Mouse (Mus musculus): ENCODE data around the gene Marcks.
A peak's percentile ranks its signal among the peaks of the same experiment; 100 is the strongest.

The Marcks gene

DNA sequence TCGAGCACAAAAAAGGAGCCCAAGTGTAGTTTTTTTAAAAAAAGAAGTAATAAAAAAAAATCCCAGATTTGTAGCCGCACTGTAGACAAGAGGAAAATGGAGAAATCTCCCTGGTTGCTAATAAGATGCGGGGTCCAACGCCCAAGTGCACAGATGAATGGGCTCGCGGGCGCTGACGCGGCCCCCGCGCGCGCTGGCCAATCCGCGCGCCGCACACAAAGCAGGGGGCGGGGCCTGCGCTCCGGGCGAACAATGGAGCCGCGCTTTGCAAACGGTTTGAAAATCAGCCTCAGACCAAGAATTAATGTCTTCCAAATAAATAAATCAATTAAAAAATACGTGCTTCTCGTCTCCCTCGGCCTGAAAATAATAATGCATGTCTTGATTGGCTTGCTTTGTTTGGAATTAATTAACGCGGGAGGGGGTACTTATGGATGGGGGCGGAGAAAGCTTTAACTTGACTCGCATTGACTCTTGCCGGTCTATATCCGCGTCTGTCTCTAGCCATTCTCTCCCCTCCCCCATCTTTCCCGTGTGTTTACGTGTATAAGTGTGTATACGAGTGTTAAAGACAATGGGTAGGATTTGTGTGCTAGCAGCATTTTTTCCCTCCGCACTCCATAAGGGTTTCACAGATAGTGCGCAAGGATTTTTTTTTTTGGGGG lies at the start of gene Marcks:
TSS of gene Marcks (minus strand) at position 143 of the 665 bp plus-strand sequence.
- peak; percentile 88 for DNase-seq (ENCODE audit: low spot score)

DNA sequence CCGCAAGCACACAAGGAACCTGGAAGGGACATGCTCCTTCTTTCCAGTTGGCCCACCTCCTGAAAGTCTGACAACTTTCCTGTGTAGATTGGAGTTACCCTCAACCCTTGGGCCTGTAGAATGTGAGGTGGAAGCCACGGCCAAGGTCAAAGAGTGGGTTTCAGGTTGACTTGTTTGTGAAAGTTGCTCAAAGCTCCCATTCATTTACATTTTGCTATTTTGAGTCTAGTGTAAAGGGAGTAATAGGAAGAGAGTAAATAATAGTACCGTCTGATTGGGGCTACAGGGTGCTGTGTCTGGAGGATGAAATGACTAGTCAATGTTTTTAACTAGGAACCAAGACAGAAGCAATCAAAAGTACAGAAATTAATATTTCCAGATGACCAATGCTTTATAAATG lies 38.4 kb upstream of the Marcks start:
- DNase-seq (ENCODE audit: low spot score): no peak

DNA sequence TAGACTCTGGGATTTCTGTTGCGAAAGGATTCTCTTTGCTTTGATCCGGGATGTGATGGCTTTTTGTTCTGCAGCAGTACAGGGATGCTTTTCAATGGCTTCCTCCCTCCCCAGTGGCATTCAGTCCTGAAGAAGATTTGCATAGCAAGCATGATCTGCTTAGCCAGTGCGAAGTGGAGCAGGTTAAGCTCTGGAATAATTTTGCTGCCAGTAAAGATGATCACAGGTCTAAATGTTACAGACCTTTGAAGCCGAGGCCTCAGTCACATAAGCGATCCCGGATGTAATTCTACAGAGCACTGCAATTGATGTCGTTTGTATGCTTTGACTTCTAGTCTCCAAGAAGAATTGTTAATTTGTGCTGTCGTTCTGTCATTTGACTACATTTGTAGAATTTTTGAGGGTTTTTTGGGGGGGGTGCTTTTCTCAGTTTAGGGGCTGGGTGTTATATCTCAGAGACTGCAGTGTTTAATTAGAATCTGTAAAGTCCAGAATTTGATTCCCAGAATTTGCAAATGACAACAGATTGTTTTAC lies 33.8 kb upstream of the Marcks start:
- no peak for DNase-seq (ENCODE audit: low spot score)

DNA sequence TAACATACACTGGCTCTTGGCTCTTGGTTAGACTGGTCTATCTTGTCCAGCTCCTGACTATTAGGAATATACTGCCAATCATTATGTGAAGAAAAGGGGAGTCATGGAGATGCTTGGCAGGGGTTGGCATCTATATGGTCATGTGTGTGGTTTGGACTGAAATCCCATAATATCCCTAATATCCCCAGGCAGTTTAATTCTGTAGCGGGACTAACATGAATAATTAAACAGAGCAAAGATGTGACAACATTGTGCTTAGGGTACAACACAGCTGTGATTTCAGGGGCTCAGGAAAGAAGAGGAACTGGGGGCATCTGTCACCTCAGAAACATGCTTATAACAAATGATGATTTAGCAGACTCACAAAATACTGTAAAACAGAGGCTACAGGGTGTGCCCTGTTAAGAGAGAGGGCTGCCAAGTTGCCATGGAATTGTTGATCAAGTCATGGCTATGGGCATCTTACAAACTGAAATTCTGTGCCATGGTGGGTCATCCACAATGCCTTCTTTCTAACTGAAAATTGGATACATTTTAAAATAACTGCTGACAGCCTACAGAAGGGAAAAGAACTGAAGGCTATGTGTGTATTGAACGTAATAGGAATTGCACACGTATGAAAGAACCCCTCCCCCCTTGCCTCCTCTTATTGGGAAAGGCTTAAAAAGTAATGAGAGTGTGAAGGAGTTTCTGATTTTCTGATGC lies 33.1 kb upstream of the Marcks start:
- no peak for DNase-seq (ENCODE audit: low spot score)

DNA sequence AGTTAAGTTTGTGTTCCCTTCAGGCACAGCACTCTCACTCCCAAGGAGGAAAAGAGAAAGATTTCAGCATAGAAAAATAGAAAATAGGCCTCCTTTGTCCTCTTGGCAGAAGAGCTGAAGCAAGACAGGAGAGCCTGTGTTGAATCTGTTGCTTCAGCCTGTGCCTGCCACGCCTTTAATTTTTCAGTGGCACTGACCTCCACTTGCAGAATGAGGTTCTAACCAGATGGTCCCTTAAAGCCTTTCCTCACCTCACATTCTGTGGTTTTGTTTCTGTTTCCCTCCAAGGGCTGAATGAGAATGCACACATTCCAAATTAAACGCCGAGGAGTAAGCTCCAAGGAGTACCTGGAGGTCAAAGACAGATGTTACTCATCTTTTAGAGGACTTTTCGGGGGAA lies 32.2 kb upstream of the Marcks start:
- no peak for DNase-seq (ENCODE audit: low spot score)

DNA sequence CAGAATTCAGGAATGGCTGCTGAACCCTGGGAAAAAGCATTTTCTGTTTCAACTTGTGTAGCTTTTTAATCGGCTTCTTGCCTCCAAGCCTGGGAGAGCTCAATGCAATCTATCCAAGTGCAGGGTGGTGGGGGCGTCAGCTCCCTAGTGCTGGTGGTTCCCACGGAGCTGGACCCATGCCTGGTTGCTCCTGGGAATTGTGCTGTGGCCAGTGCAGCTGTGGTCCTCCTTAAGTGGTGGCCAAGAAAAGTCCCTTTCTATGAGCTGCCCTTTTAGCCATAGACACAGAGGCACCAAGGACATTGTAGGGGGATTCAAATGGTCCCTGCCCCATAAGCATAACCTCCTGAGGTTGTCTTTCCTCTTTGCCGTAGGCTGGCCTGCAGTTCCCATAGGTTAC lies 31.7 kb upstream of the Marcks start:
- DNase-seq (ENCODE audit: low spot score): no peak

DNA sequence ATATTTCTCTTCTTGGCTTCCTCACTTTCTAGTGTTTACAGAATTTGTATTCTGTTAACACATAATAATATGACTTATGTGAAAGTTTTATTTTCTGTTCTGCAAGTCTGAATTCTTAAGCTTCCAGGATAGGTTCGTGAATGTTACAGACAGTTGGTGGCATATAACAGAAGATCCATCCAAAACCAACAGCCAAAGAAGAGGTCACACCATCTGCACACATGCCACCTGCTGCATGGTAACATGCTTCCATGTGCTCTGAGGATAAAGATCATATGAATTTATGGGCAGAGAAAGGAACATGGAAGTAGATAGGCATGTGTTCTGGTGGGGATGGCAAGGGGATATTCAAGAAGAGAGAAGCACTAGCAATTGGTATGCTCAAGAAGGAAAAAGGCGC lies 28.8 kb upstream of the Marcks start:
- DNase-seq (ENCODE audit: low spot score): no peak

DNA sequence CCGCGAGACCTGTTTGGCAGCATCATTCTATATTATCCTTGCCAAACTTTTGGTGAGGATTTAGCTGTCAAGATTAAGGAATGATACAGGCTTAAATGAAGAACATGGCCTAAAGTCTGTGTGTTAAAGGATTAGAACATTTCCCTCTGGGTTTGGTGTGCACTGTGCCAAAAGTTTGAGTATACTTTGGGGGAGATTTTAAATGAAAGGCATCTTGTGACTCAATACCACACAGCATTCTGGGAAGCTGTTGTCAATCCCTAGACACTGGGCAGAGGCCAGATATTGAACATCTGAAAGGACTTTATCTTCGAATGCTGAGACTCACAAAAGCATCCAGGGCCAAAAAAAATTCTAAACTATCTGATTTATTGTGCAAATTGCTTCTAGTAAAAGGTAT lies 21.0 kb upstream of the Marcks start:
- DNase-seq (ENCODE audit: low spot score): no peak

DNA sequence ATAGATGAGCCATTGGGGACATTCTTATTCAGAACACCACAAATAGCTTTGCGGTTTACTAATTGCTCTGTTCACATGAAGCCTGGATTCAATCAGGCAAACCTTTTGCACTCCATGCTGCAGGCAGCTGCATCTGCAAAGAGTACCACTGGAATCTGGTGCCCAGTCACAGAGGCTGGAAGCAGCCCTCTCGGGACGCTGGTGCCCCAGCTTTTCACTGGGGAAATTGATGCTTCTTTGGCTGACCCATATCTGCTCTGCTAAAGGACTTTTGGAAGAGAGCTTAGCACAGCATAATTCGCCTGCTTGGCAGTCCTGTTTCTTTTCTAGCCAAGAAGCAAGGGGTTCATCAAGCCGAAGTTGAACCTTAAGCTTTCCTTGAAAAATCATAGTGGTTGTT lies 18.4 kb upstream of the Marcks start:
- DNase-seq (ENCODE audit: low spot score): no peak

DNA sequence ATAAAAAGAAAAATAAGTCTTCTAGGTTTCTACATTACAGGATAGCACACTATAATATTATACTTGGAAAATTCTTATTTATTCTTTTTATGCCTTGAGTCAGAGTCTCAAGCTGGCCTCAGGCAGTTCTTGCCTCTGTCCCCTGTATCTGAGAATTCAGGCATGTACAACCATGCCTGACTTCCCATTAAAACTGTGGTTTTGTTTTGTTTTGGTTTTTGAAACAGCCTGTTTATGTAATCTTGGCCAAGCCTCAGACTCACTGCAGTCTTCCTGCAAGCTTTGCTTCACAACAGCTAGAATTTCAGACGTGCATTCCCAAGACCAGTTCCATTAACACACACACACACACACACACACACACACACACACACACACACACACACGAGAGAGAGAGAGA lies 16.4 kb upstream of the Marcks start:
- no peak for DNase-seq (ENCODE audit: low spot score)

DNA sequence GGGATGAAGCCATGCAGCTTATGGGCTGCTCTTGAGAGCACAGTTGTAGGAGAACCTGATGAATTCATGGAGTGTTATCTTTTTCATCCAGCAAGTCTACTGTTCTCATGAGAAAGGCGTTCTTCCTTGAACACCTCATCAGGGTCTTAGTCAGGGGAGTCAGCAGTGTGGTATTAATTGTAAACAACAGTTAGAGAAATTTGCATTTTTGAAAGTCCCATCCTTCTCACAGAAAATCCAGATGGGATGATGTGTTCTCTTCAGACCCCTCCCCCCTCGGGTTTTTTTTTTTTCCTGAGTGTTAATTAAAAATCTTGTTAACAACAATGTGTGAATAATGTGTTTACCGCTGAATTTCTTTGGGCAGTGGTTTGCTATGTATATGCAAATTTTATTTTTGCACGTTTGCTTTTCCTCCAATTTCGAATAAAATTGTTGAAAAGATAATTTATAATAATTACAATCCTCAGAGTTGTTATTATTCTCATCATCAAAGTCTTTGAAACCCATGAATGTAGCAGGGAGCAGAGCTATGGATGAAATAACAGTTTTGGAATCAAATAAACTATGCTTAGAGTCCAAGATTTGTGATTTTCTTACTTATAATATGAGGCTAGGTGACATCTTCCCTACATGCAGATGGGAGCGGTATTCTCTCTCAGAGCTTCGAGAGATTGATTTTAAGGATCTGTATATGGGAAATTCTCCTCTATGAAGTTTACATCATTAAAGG lies 13.0 kb upstream of the Marcks start:
- DNase-seq (ENCODE audit: low spot score): no peak

DNA sequence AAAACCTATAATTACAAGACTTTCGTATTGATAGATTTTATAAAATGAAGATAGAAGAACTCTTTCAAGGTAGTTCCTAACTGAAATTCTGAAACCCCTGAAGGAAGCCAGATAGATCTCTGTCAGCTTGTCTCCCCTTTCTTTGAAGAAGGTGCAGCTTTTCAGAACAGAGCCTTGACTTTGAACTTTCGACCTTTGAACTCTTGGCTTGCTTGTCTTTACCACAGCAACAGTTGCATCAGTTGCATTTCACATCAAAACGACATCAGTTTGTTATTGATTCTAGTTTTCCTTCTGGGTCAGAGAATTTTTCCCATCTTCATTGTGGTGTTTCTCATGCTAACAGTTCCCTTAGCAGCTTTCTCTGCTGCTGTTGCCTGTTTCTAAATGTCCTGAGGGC lies 9.3 kb upstream of the Marcks start:
- no peak for DNase-seq (ENCODE audit: low spot score)

DNA sequence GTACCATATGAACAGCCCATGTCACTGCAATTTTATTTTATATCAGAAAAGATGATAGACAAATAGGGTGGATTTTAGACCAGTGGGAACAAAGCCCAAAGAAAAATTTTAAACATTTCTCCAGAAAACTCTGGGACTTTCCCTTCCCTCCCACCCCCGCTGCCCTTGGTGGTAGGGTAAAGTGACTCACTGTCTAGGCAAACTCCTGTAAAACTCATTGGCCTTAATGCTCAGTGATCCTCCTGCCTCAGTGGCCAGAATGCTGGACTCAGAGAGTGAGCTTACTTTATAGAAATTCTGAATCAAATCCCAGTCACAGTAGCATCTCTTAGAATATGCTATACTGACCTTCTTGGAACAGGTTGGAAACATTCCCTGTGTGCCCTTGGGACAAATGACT lies 6.7 kb upstream of the Marcks start:
- DNase-seq (ENCODE audit: low spot score): no peak

DNA sequence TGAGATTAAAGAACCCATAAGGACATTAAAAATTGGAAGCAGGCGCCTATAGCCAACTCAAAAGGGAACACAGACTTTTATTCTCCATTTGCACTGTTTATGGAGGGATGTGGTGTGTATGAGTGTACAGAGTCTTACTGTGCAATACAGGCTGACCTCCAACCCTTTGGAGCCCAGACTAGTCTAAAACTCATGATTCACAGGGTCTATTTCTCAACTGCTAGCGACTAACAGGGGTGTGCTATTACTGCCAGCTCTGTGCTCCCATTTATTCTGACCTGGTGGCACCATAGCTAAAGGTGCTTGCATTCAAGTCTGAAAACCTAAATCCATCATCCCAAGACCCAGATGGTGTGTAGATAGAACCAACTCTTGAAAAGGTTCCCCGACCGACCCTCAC lies 2.9 kb upstream of the Marcks start:
- DNase-seq (ENCODE audit: low spot score): no peak

DNA sequence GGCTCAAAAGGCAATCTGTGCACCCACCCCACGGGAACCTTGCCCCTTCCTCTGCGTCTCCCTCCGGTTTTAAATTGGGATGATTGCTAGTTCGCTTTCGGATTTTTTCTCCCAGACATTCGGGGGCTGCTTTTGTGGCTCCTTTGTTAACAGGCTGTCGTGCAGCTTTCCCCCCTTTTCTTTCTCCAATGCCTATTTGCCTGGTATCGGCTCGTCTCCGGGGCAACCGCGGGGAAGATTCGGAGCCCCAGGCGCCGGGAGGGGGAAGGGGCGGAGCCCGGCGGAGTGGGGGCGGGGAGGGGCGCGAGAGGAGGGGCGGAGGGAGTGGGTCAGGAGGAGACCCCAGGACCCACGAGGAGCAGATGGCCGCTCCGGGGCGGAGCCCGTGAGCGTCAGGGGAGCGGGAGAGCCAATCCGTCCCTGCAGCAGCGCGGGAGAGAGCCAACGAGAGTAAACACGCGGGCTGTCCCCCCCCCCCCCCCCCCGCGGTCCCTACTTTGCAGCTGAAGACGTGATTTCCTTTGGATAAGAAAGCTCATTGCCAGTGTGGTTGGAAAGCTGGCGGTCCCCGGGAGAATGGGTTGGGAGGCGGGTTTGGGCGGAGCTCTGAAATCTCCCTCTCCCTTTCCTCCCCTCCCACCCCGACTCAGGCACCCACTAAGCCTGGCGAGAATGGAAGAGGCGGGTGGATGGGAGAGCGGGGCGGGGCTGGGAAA lies 2.2 kb upstream of the Marcks start:
- DNase-seq (ENCODE audit: low spot score): peak; percentile 95

DNA sequence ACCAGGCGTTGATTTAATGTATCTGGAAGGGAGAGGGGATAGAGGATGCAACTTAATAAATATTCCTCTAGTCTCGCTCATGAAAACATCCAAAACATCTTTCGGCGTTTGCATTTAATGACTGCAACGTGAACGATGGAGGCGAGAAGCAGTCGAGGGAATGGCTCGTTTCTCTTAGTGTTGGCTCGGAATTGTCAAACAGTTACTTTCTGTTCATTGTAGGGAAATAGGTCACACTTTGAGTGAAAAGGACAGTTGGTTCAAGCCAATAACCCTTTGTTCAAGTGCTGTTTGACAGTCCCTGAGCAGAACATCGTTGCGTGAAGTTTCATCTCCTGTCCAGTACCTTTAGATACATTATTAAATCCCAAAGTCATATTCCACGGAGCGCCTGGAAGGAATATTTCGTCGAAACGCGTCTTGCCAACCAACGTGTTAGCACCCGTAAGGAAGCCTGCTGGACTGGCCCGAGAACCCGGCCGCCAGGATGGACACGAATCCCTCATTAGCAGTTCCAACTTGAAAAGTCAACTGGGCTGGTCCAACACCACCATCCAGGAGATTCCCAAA lies 1.5 kb upstream of the Marcks start:
- no peak for DNase-seq (ENCODE audit: low spot score)

DNA sequence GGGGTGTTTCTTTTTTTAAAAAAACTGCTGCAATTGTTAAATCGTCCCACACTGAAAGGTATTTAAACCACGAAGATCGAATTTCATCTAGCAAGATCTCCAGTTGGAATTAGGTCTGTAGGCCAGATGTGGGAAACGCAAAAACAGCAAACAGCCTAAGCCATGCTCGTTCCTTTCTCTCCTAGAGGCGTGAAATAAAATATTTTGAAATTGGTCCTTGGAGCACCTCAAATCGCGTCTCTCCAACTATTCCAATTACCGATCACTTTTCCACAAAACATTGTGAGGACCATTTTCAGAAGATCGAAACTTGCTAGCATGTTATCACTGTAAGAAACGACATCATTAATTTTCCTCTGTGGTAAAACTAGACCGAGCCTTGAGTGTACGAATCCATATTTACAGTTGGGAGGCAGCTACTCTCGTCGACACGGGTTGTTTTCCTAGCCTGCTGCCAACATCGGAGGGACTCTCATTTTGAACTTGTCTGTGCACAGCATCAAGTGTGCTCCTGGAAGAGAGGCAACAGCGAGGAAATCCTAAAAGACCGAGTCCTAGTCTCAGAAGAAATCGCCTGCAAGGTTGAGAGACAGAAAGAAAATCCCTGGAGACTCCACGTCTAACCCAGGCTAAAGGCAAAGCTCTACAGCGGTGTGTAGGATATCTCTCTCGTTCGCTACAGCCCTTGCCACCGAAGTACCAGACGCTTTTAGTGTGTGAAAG lies 884 bp upstream of the Marcks start:
- peak; percentile 42 for DNase-seq (ENCODE audit: low spot score)

DNA sequence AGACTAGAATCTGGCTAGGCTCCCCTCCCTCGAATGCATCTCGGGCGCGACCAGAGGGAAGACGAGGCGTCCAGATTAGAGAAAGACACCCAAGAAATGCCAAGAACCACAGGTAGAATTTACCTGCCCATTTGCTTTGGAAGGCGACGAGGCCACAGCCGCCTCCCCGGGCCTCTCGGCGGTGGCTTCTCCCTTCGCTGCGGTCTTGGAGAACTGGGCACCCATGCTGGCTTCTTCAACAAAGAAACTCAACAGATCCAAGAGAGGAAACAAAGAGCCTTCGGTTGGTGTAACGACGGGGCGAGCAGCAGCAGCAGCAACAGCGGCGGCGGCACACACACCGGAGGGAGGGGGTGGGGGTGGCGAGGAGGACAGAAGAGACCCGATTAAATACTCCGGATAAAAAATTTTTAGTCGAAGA lies 399 bp downstream of the Marcks start:
- DNase-seq (ENCODE audit: low spot score): peak; percentile 34

DNA sequence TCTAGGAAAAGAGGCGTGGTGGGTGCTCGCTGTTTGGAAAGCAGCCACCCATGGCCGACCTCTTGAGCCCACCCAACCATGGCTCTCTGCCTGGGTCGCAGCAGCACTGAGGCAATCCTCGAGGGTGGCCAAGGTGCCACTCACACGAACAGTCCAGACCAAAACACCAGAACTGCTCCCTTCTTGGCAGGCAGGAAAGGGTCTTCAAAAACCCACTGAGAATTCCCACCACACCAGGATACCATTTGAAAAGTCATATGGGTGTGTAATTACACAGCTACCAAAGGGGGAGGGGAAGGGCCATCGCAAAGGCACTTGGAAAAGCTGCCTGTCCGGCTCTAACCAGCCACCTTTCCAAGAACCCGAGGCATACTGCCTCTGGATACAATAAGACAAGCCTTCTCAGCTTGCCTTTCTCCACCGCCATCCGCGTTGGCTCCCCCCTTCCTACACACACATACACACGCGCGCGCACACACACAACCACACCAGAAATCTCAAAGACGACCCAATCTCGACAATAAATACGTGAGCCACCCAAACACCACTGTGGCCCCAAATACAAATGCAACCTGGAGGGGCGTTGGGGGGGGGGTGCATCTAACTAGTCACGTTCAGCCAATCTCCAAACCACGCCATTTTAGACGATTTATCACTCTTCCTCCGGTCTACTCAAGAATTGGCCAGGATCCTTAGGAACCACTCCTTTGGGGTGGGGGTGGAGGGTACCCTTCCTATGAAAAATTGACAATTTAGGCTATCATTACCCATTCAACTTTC lies 999 bp downstream of the Marcks start:
- DNase-seq (ENCODE audit: low spot score): peak; percentile 58

DNA sequence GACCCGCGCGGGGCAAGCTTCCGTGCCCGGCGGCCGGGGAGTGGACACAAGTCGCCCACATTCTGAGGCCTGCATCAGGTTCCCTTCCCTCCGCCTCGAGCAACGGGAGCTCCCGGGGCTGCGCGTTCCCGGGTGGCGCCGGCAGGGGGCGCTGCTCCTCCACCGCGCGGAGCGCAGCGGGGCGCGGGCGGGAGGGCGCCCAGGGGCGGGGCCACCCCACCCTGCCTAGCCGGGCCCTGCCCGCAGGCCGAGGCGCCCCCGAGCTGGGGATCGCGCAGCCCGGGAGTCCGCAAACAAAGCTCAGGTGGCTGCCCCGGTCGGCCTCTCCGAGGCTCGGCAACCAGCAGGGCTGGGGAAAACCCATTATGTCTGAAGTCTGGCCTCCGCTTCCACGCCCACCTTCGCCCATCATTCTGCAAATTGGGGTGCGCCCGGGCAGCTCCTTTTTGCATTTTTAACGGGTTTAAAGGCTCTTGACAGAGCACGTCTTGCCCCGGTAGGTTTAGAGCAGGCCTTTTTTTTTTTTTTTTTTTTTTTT lies 1.7 kb downstream of the Marcks start:
- DNase-seq (ENCODE audit: low spot score): peak; percentile 88

Measured in yolk sac, embryonic 10.5 days (tissue).